Mouse (Mus musculus): Measurements from ENCODE around the gene Foxred1.

DNA sequence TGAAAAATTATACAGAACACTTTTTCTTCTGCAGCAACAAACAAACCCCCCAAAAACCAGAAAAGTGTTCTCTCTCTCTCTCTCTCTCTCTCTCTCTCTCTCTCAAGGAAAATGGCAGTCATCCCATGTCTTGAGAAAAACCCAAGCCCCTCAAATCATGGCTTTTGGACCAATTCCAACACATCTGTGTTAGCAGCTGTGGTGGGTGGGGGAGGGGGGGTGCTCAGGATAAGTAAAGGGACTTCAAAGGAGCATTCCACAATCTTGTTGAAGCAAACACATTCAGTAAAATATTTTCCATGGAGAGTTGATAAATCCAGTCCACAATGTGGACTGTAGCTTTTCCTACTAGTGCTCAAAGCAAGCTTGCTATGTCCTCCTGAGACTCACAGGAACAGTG is 38.6 kb upstream of the Foxred1 start:
- TF ChIP-seq CTCF (IDR thresholded peaks at IDR 0.05; ENCODE audit: borderline replicate concordance, insufficient read depth, low read depth, low read length) (no peak), POLR2A (IDR thresholded peaks at IDR 0.05; ENCODE audit: borderline replicate concordance, insufficient read depth, low read length) (no peak)

All from cerebellum, adult 2 months (tissue).